Mouse (Mus musculus) cerebellum, postnatal 36 days (tissue): ENCODE data around the gene Nxn.

Experiments
- DNase-seq, 2 experiments: peaks; one replicate each; pipeline ENCODE4 v3.0.0; 2021 to 2022; ENCODE audit warnings: mixed read lengths in 2 of 2

The Nxn gene

DNA sequence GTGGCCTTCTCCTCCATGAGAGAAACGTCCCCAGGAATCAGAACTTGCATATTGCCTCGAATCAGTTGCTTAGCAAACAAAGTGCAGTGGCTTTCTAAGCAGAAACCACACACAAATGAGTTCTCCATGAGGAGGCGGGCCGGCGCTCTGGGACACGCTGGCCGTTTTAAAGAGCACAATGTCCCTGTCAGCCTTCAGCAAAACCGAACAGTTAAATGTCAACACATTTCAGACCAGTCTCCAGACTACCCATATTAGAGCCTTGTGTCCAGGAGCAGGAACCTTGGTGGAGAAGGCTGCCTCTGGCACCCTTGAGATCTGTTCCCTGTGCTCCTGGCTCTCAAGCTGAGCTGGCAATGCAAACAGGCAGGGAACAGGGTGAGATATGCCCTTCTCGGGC lies 101.7 kb downstream of the Nxn start:
- no peak for DNase-seq

- peak in 1 of 2 experiments; percentile 43 for DNase-seq
Measured at GRCm38 (mm10) chr11:76294836-76295235, 104.1 kb downstream of the Nxn start.

DNA sequence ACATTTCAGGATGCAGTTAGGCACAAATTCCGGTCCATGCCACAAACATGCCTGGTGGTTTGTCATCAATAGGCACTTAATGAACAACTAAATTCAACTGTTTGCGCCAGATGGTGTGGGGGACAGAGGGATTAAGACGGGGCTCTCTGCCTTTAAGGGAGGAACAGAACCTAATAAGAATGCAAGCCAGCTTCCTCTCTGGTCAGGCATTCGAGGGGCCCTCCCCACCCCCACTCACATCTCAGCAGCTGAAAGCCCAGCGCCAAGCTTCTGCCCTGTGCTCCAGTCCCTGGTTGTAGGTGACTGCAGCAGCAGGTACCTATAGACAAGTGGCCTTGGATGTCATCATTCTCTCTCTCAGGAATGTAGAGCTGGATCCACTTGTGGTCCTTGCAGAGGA lies 104.9 kb downstream of the Nxn start:
- no peak for DNase-seq

- no peak for DNase-seq
Measured at GRCm38 (mm10) chr11:76292831-76293230, 106.1 kb downstream of the Nxn start.

- DNase-seq: no peak
Measured at GRCm38 (mm10) chr11:76292398-76292797, 106.5 kb downstream of the Nxn start.

DNA sequence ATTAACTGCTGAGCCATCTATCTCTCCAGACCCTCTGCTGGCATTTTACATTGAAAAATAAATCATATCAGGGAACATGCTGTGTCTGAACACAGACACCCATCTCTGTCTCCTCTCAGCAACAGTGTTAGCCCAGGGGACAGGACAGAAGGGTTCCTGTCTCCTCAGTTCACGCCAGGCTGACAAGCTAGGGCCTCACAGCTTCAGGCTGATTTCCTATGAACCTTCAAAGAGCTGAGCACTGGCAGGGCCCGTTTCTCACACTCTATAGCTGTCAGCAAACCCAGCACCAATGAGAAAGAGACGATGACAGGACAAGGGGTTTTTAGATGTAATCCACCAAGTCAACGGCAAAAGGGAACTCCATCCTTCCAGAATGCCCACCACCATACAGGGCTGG lies 107.0 kb downstream of the Nxn start:
- no peak for DNase-seq

DNA sequence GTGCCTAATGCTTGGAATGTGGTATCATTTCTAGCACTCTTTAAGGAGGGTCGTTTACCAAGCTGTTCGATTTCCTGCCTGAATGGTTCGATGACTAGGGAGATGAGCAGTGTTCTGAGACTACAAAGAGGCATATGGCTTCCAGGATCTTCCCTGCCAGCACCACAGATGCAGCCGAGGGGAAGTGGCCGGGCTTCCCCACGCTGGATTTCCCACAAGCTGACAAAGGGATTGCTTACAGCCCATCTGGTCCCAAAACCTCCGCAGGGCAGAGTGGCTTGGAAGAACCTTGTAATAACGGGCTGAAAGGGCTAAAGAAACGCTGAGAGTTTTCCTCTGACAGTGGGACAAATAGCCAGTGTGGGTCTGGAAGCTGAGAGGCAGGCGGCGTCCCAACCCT lies 108.6 kb downstream of the Nxn start:
- peak; percentile 86 to 87 for DNase-seq

GRCm38 (mm10) chr11:76288645-76289044 lies 110.3 kb downstream of the Nxn start:
- peak in 1 of 2 experiments; percentile 36 for DNase-seq

DNA sequence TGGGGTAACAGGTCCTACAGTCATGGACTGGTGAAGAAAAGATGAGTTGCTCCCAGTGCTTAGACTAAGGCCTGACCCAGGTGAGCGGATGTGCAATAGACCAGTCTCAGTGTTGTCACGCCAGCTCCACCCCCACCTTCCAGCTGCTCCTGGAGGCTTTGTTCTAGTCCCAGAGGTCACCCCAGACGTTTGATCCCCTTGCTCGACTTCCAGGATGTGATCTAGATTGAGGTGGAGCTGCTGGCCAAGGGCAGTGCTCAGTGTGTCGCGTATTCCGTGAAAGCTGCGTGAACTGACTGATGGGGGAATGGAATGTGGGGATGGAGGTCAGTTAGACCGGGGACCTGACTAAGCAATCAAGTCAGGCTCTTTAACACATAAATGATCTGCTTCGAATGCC lies 111.6 kb downstream of the Nxn start:
- no peak for DNase-seq

DNA sequence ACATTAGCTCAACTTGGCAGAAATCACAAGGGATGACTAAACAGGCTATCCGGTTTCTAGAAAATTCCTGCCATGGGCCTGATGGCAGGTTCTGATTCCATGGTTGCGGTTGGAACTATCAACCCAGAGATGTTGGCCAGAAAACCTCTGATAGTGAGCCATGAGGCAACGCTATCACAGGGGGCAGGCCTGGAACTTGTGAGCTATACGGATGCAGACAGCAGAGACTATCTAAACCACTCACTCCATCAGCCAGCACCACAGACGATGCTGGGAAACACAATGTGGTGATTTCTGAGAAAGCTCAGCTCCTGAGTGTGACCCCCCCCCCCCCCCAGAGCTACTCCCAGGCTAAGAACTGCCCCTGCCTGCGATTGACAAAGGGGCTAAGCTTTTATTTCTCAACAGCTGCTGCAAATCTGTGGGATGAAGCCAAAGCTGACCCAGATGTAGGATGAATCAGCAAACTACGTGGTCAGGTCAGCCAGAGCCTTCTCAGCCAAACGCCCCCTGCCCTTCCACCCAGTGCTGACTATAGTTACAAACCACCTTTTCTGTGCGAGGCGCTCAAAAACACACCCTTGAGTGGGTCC lies 112.3 kb downstream of the Nxn start:
- no peak for DNase-seq

GRCm38 (mm10) chr11:76285431-76286075 lies 113.4 kb downstream of the Nxn start:
- DNase-seq: no peak

GRCm38 (mm10) chr11:76283841-76284240 lies 115.1 kb downstream of the Nxn start:
- DNase-seq: no peak

GRCm38 (mm10) chr11:76279971-76280370 lies 119.0 kb downstream of the Nxn start:
- DNase-seq: no peak

DNA sequence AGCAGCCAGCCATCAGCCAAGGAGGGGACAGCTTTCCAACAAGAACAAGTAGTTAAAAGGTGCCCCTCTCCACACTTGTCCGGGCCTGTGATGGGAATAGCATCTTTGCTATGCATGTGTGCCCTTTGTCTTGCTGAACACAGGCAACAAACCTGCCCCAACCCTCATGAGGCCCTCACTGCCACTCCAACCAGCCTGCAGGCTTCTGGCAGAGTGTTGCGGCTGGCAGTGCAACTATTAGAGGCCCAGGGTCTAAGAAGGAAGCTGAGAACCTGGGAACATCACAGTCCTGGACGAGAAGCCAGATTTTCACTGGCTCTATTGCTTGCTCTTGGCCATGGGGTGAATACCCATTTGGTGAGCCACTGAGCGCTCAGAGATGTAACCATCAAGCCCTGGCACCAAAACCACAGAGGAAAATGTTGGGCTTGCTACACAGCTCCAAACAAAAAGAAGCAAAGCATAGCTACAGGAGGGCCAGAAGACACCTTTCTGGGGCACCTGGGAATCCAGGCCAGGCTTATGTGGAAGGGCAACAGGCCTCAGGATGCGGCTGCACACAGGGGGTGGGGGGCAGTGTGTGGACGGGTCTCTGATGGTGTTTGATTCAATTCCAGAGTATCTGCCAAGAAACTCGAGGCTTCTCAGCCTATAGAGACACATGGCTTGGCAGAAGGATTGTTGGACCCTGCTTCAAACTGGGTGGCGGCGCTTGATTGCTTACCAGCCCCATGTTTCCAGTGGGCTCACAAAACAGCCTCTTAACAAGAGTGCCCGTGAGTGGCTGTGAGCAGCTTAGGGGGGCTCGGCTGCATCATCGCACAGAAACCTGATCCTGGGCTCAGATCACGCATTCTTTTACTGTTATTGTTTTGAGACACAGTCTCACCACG lies 119.7 kb downstream of the Nxn start:
- DNase-seq: no peak

DNA sequence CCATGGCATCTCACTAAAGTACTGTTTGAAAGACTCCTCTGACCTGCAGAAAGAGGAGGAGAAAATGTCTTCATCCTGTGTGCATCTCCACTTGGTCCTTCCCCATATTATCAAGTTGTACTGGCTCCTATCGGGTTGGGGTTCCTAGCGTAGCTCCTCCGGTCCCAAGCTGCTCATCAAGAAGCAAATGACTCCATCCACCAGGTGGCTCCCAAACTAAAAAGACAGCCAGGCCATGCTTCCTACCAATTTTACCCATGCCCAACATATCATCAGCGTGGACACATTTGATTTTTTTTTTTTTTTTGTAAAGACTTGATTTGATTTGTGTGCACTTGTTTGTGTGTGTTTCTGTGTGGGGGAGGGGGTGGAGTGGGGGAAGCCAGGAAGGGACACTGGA lies 126.5 kb downstream of the Nxn start:
- peak; percentile 61 to 76 for DNase-seq

DNA sequence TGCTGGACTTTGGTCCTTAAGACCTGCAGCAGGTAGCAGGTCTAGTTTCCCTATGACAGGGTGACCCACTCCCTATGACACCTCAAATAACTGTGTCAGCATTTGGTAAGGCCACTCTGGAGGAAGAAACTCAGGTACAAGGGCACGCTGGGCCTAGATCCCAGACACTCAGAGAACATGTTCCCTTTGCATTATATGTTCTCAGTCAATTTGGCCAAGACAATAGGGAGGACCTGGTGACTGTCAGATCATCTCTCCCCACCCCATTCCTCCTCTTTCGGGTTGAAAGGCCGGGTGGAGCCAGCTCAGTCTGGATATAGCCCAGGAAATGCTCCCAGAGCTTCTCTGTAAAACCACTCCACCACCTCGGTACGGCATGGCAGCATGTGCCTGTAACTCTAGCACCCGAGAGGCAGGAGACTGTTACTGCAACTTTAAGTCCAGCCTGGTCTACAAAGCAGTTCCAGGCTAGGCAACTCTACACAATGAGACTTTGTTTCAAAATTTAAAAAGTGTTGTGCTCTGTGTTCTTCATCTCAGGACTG lies 130.3 kb downstream of the Nxn start:
- no peak for DNase-seq

DNA sequence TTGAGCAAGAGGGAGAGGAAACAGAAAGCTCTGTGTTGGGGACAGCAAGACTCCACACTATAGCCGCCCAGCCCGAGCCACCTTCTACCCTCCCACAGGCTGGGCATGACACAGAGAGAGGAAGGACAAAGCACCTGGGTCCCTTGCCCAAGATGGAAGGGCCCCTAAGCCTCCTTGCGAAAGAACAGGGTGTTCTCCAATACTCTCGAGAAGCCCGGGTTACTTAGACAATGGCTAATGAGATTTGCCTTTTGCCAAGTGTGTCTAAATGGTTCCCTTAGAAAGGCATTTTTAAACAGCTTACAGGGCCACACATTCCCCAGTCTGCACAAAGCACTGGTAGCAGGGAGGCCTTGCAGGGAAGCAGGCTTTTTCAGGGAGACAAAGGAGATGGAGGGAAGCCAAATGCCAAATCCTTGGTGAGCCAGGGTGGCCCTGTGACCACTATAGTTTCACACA lies 130.9 kb downstream of the Nxn start:
- DNase-seq: no peak

DNA sequence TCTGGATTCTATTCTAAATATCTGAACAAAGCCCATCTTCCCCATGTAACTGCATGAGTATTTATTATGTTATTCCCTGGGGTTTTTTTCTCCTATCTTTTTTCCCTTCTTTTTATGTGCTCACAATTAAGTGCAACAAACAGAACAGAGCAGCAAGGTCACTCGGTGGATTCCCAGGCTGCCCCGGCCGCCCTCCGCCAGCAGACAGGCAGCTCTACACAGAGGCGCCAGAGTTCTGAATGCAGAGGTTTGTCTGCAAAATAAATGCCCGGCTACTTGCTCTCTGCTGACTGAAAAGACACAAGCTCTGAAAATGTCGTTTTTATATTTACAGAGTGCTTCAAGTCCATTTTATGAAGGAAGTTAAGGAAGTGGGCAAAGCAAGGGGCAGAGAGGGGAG lies 131.4 kb downstream of the Nxn start:
- DNase-seq: no peak

DNA sequence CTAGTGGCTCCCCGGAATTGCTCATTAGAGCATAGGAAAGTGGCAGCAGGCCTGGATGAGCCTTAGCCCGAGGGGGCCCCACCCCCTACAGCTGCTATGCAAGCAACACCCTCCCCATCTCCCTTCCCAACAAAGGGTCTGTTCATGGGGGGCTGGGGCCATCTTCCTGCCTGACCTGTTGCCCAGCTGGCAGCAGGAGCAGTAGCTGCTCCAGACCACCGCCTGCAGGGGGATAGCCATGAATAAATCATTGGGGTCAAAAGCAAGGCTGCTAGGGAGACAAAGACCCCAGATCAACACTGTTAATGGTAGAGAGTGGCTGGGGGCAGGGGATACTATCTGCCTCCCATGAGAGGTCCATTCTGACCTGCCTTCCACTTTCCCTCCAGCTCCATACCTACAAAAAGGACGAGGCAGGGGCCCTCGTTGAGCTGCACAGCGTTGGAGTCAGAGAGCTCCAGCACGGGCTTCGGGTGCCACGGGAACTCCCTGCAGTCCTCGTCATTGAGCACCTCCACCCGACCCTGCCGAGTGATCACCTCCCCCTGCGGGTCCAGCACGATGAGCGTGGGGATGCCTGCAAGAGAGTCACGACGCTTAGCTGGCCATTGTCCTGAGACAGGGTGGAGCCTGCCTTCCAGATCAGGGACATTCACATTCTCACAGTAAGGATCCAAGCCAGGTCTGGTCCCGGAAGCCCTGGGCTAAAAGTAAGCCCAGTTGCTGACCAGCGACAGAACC lies 136.2 kb downstream of the Nxn start:
- DNase-seq: peak; percentile 38 to 40

DNA sequence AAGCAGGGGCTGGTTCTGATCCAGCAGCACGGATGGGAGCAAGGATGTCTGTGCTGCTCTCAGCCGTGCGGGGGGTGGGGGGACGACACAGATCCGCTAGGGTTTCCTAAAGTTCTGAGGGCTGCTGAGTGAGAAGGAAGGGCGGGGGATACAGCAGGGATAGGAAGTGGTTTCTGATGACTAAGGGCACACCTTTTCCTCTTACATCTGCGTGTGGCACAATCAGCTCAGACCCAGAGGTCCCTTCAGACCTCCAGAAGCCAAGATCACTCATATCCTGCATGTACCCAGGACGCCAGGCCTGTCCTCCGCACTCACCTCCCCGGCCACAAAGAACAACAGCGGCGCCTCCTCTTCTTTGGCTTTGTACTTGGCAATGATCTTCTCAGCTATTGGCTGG lies 137.7 kb downstream of the Nxn start:
- no peak for DNase-seq

GRCm38 (mm10) chr11:76260208-76261050 lies 138.5 kb downstream of the Nxn start:
- peak; percentile 28 to 42 for DNase-seq

GRCm38 (mm10) chr11:76258511-76258910 lies 140.4 kb downstream of the Nxn start:
- DNase-seq: peak in 1 of 2 experiments; percentile 12
